Mouse (Mus musculus) A20 (cell line): ENCODE data around the gene Bicdl2.

ENCODE experiments used
- DNase-seq: peaks from one replicate; pipeline ENCODE4 v3.0.0-alpha.2; 2011; ENCODE audit warnings: low read depth, low spot score

Gene Bicdl2

GRCm38 (mm10) chr17:23674271-23674952 lies 14.1 kb downstream of the Bicdl2 start:
- DNase-seq, result peak; percentile 14

- no peak for DNase-seq
Observed at GRCm38 (mm10) chr17:23675127-23675526, 14.8 kb downstream of the Bicdl2 start.

DNA sequence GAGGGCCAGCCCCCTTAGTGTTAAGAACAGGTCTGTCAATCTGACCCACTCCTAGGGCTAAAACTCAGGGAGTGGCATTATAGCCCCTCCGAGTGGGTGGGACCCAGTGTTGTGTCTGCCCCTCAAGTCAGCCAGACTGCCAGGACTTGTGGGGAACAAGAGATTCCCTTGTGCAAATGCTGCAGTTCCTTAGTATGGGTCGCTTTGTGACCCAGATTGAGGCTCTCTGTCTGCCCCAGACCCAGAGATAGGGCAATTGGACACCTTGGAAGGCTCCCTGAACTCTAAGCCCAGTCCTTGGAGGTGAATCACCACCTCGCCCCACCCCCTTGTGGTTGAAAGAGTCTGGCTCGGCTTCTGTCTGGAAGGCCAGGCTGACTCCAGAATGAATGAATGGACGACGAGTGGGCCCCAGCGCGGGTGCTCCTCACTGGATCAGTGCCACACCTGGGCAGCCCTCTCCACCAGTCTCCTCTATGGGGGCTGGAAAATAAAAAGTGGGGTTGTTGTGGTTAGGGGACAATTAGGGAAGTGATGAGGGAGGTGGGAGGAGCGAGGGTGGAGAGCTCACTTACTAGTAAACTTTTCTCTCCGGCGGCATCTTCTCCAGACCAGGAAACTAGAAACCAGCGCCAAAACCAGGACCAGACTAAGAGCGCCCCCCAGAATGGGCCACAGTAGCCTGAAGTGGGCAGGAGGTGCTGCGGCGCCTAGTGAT lies 15.4 kb downstream of the Bicdl2 start:
- peak; percentile 33 for DNase-seq

- DNase-seq, result no peak
Observed at GRCm38 (mm10) chr17:23676473-23677031, 16.2 kb downstream of the Bicdl2 start.

DNA sequence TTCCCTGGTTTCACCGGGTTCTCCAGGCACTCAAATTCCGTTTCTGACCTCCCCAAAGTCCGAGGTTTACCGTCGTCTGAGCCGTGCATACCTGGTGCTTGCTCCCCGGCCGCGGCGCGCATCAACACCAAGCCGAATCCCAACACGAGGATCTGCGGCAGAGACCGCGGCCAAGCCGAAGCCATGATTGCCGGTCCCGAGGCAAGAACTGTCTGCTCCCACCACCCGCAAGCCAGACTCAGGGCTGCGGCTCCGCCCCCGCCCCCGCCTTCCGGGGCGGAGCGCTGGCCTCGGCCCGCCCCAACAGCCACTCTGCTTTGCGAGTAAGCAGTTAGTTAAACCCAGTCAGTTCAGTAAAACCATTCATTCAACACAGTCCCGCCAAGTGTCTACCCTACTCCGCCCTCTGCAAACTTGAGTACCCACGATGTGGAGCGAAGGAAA lies 17.0 kb downstream of the Bicdl2 start, which contains the start of gene Tnfrsf12a:
Gene Tnfrsf12a, minus strand, starts transcription at position 233 of the 444 bp plus-strand sequence.
- peak; percentile 92 for DNase-seq

DNA sequence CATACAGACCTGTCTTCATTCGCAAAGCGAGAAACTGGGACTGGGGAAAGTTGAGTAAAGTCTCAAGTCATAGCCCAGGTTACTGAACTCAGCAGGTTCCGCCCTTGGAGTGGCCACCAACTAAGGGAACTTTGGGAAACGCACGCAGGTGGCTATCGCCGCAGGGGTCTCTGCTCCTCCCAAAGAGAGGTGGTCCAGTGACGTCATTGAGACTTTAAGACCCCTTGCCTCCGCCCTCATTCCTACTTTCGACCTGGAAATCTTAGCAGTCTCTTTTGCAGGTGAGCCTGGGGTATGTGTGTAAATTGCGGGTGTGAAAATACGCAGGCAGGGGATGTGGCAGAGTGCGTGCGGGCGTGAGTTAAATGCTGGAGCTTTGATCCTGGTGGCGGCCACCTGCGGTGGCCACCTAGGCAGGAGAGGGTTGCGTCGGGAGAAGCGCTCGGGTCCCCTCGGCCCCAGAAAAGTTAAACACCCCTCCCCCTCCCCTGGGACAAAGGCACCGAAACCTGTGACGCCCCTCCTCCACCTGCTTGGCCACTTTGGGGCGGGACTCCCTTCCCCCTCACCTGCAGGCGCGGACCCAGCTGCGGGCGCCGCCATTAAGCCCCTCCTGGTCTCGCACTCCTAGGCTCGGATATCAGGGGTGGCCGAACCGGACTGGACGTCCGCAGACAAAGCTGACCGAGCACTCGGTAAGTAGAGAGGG lies 19.0 kb downstream of the Bicdl2 start, which contains the start of gene Cldn6:
Gene Cldn6, plus strand, starts transcription at position 123 of the 709 bp plus-strand sequence.
- DNase-seq, result no peak

DNA sequence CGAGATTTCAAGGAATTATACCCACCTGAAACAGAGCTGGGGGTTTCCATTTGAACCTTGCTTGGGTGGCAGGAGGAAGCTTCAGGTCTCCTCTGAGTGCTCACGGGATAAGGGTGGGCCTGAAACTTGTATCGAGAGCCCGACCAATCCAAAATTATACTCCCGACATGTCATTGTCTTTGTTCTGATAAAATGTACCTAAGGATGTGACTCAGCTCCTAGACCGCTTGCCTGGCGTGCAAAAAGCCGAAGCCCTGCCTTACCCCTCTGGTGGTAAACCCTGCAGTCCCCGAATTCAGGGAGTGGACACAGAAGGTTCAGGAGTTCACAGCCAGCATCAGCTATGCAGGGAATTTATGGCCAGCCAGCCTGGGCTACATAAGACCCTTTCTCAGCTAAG lies 20.0 kb downstream of the Bicdl2 start:
- DNase-seq, result no peak

DNA sequence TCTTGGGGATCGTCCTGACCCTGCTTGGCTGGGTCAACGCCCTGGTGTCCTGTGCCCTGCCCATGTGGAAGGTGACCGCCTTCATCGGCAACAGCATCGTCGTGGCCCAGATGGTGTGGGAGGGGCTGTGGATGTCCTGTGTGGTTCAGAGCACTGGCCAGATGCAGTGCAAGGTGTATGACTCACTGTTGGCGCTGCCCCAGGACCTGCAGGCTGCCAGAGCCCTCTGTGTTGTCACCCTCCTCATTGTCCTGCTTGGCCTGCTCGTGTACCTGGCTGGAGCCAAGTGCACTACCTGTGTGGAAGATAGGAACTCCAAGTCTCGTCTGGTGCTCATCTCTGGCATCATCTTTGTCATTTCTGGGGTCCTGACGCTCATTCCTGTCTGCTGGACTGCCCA lies 20.8 kb downstream of the Bicdl2 start:
- DNase-seq, result no peak

DNA sequence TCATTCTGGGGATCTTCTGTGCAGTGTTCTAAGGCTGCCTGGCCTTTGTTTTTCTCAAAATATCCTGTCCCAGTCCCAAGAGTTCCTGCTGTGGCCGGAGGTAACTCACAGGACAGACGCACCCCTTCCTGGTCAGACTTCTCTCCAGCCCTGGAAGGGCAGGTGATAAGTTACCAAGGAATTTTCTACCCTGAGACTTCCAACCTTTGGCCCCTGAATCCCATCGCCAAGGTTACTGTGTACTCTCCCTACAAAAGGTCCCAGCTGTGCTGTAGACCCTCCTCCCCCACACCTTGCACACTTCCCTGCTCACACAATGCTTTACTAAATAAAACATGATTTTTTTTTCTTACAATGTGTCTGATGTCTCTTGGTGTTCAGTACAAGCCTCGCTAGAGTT lies 21.8 kb downstream of the Bicdl2 start:
- no peak for DNase-seq

GRCm38 (mm10) chr17:23682530-23682929 lies 22.2 kb downstream of the Bicdl2 start:
- no peak for DNase-seq

DNA sequence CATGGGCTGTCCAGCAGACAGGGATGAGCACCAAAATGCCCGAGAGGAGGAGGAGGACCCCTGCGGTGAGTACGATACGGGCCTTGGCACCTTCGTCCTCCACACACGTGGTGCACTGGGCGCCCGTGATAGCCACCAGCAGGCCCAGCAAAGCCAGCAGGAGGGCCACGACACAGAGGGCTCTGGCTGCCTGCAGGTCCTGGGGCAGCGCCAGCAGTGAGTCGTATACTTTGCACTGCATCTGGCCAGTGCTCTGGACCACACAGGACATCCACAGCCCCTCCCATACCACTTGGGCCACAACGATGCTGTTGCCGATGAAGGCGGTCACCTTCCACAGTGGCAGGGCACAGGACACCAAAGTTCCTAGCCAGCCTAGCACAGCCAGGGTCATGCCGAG lies 22.9 kb downstream of the Bicdl2 start:
- no peak for DNase-seq

- peak; percentile 27 for DNase-seq
Observed at GRCm38 (mm10) chr17:23683856-23684672, 23.8 kb downstream of the Bicdl2 start, which contains the start of gene Cldn9. TSS of gene Cldn9 (minus strand) at chr17:23684026.

- DNase-seq, result no peak
Observed at GRCm38 (mm10) chr17:23694491-23694890, 34.2 kb downstream of the Bicdl2 start.

- DNase-seq, result no peak
Observed at GRCm38 (mm10) chr17:23695801-23696200, 35.5 kb downstream of the Bicdl2 start.

DNA sequence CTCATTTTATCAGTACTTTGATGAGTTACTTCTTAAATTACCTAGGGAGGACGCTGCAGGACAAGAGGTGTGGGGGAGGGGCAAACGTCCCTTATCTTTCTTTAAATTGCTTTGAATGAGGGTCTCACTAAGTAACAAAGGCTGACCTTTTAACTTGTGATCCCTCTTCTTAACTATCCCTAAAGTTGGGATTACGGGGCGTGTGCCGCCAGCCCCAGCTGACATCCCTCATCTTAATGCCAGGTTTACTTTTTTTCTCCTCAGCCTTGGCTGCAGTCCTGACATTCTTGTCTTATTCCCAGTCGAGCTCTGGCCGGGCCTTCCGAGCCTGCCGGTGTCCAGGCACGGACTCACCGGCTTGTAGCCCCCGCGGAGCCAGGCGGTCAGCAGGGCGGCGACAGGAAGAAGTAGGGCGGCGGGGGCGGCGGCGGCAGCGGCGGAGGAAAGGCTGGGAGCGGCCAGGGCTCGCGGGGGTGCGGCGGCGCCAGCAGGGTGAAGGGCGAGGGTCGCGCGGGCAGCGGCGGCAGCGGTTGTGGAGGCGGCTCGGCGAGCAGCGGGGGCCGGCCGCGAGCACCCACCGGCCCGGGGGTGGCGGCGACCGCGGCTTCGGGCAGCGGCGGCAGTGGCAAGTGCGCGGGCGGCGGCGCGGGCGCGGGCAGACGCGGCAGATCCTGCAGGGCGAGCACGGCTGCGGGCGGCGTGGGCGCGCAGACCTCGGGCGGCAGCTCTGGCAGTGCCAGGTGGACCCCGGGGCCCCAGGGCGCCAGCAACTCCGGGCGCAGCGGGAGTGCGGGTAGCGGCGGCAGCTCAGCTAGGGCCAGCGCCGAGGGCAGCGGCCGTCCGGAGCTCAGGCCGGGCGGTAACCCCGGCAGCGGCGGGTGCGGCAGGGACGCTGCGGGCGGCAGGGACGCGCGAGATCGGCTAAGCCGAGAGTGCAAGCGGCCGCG lies 39.1 kb downstream of the Bicdl2 start:
- peak; percentile 26 for DNase-seq

GRCm38 (mm10) chr17:23700079-23700478 lies 39.8 kb downstream of the Bicdl2 start:
- DNase-seq, result peak; percentile 90

DNA sequence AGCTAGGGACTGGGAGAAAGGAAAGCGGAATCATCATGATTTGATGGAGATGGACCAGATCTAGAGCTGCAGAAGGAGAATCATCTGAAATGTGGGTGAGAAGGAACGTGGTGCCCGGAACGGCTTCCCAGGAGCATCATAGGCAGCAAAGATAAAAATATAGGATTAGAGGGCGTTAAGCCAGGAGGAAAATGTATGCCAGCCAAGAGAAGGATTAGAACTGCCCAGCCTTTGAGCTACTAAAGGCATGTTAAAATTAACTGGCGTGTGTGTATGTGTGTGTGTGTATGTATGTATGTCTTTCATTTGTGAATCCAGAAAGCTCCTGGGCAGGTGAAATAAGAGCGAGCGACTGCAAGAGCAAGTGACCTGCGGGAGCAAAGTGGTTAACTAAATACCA lies 43.0 kb downstream of the Bicdl2 start:
- DNase-seq, result no peak

GRCm38 (mm10) chr17:23704741-23705140 lies 44.4 kb downstream of the Bicdl2 start:
- no peak for DNase-seq

DNA sequence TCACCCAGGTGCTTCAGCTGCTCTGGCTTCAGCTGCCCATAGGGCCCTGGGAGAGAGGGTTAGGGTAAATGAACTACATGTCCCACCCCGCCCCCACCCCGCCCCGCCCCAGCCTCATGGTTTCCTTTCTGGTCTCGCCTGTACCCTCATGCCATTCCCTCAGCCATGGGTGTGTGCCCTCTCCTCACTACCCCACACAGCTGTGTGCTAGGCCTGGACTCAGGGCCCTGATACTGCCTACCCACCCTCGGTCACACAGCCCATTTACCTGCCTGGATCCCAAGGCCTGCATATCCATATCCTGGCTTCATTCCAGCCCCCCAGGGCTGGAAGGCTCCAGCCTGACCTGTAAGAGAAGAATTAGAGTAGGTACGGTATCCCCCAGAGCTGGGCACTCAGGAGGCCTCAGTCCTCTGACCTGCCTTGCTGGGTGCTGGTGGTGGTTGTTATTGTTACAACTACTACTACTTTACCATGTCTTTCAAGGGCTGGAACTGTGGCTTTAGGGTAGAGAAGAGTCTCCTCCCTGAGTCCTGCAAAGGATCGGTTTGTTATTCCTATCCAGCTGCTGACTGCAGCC lies 45.3 kb downstream of the Bicdl2 start:
- DNase-seq, result no peak

DNA sequence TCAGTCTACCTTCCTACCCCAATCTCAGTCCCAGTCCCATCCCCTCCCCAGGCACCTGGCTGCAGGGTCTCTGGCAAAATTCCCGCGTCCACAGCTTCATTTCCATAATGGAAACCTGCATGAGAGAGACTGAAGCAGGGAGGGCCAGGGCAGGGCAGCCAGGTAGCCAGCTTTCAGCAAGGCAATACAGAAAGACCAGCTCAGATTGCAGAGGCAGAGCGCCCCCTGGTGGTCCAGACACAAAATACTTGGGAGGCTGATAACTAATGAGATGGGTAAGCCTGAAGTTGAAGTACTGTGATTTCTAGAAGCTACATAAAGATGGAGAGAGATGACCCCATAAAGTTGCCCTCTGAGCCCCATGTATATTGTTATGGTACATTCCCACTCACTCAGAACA lies 45.9 kb downstream of the Bicdl2 start:
- peak; percentile 73 for DNase-seq
